Mouse (Mus musculus): ENCODE data around the gene Ntf5. TPM values are rescaled to one million over a fixed set of nuclear protein-coding genes. Genes with fewer than 3 reads are reported as not detected.
"Not testable (repeated sequence)": the region's sequence is repeated elsewhere in the genome, so short reads cannot be mapped to it uniquely, and the experiment has no call there.

Gene Ntf5
- polyA plus RNA-seq, 1 experiment from 2014 or later = 1.2 TPM

DNA sequence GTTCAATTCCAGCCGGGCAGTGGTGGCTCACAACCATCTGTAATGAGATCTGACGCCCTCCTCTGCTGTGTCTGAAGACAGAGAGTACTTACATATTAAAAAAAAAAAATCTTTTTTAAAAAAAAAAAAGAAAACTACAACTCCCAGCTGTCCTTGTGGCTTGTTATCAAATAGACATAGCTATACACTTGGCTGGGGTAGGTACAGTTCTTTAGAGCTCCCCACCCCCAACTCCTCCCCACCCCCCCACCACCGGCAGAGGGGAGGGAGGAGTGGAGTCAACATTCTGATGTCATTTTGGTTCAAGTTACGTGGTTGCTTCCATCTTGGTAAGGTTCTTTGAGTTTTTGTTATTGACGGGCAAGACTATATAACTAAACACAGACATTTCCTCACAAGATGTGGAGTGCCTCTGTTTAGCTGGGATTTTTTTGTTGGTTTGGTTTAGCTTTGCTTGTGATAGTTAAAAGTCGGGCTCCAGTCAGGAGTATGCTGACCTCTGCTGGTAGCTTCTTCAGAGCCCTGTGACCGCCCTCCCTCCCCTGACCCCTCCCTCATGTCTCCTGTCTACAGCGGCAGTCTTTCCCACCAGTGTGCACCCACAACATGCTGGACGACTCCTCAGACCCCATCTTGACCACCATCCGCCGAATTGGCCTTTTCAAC is 34.0 kb downstream of the Ntf5 start:
- Histone ChIP-seq H3K9ac (no peak overlapping the region), H3K27me3 (no peaks in the 10 kb centered on the region), H3K4me1 (no peaks in the 10 kb centered on the region; the same call in 1 of the 2 replicates), H3K27ac (no peak overlapping the region), H3K36me3 (peaks cover 51% of the 10 kb centered on the region), H3K9me3 (replicated peaks) (no peaks in the 10 kb centered on the region), H3K4me3 (no peak overlapping the region), H3K4me2 (replicated peaks) (no peak overlapping the region)
- no peak for ATAC-seq (ENCODE audit: low FRiP score)
- 31% methylated on average over 11 of the region's 11 CpGs for WGBS

DNA sequence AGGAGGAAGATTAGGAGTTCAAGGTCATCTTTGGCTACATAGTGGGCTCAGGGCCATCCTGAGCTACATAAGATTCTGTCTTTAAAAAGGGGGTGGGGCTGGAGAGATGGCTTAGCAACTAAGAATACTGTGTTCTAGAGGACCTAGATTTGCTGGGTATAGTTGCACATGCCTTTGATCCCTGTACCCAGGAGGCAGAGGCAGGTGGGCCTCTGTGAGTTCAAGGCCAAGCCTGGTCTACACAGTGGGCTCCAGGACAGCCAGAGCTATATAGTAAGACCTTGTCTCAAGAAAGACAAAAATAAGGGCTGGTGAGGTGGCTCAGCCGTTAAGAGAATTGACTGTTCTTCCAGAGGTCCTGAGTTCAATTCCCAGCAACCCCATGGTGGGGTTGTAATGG is 36.5 kb downstream of the Ntf5 start:
- ATAC-seq (ENCODE audit: low FRiP score) = no peak
- Histone ChIP-seq H3K27me3 (no peaks in the 10 kb centered on the region), H3K9me3 (replicated peaks) (no peaks in the 10 kb centered on the region), H3K4me3 (no peak overlapping the region), H3K4me1 (no peaks in the 10 kb centered on the region; the same call in 1 of the 2 replicates), H3K36me3 (peaks cover 46% of the 10 kb centered on the region), H3K4me2 (replicated peaks) (no peak overlapping the region), H3K9ac (no peak overlapping the region), H3K27ac (no peak overlapping the region)
- WGBS = 85% methylated on average over 1 of the region's 1 CpGs

DNA sequence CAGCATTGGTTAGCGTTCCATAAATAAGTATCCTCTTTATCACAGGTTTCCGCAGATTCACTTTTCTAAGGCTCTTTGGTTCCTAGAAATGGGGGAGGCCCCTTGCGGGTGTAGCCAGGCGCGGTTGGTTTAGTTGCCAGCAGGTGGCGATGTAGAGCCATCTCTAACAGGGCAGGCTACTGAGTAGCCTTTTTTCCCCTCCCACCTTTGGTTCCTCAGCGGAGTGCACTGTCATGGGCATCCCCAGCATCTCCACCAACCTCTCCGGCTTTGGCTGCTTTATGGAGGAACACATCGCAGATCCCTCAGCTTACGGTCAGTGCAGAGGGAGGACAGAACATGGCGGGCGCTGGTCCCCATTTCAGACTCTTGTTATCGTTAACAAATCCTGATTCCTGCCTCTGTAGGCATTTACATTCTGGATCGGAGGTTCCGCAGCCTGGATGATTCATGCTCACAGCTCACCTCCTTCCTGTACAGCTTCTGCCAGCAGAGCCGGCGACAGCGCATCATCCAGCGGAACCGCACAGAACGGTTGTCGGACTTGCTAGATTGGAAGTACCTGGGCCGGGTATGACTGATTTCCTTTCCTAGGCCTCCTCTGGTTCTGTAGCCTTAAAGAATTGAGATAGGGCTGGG is 38.0 kb downstream of the Ntf5 start:
- no peaks in the 10 kb centered on the region; the same call in 1 of the 2 replicates for H3K4me1 ChIP-seq
- H3K36me3 ChIP-seq = peaks cover 56% of the 10 kb centered on the region
- H3K4me2 ChIP-seq (replicated peaks) = no peak overlapping the region
- H3K27ac ChIP-seq = no peak overlapping the region
- no peaks in the 10 kb centered on the region for H3K27me3 ChIP-seq
- no peak overlapping the region for H3K9ac ChIP-seq
- peak; percentile 68 for ATAC-seq (ENCODE audit: low FRiP score)
- no peak overlapping the region for H3K4me3 ChIP-seq
- H3K9me3 ChIP-seq (replicated peaks) = no peaks in the 10 kb centered on the region
- 55% methylated on average over 23 of the region's 23 CpGs for WGBS

DNA sequence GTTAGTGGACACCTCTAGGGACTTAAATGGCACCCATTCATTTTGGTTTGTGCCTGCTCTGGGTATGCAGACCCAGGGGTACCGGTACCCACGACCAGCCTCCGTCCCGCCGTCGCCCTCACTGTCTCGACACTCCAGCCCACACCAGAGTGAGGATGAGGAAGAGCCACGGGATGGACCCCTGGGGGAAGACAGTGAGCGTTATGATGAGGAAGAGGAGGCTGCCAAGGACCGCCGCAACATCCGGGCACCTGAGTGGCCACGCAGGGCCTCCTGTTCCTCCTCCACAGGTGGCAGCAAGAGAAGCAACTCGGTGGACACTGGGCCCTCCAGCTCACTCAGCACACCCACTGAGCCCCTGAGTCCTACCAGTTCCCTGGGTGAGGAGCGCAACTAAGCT is 41.5 kb downstream of the Ntf5 start:
- Histone ChIP-seq H3K27me3 (no peaks in the 10 kb centered on the region), H3K9me3 (replicated peaks) (no peaks in the 10 kb centered on the region), H3K4me2 (replicated peaks) (no peak overlapping the region), H3K4me3 (no peak overlapping the region), H3K27ac (no peak overlapping the region), H3K4me1 (peaks cover 19% of the 10 kb centered on the region), H3K9ac (no peak overlapping the region), H3K36me3 (peaks cover 58% of the 10 kb centered on the region)
- no peak for ATAC-seq (ENCODE audit: low FRiP score)
- 86% methylated on average over 15 of the region's 15 CpGs for WGBS

DNA sequence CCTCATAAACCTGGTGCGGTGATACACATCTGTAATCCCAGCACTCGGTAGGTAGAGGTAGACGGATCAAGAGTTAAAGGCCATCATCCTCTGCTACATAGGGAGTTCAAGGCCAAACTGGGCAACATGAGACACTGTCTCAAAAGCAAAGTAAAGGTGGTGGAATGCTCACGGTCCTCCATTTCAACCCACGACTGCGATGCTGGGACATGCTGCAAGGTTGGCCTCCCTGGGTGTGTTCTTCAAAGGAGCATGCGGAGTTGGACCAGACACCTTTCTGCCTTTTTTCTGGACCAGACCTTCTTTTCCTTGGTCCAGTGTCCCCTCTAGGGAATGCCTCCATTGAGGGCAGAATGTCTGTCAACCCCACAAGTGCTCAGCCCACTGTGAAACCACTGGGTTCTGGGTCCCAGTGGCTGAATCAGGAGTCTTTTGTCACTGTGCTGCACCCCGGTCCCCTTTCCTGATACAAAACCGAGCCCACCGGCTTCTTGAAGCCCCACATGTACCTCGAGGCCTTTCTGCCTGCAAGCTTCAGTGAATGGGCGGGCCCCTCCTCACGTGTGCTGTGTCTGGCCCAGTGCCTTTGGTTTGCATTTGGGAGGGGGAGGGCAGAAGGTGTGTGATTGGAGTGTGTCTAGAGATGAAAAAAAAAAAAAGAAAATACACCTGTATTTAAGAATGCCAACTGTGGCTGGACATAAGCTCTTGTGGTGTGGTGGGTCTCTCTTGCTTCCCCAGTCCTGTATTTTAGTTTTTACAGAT is 42.6 kb downstream of the Ntf5 start:
- WGBS = 76% methylated on average over 13 of the region's 13 CpGs
- ATAC-seq (ENCODE audit: low FRiP score) = no peak
- no peak overlapping the region for H3K9ac ChIP-seq
- no peaks in the 10 kb centered on the region for H3K27me3 ChIP-seq
- no peak overlapping the region for H3K4me2 ChIP-seq (replicated peaks)
- no peak overlapping the region for H3K4me3 ChIP-seq
- H3K36me3 ChIP-seq = peaks cover 54% of the 10 kb centered on the region
- 0 out of 2 replicates have a peak overlapping the region, but pooled peaks have one; percentile 2 for H3K27ac ChIP-seq
- H3K9me3 ChIP-seq (replicated peaks) = no peaks in the 10 kb centered on the region
- peaks cover 30% of the 10 kb centered on the region for H3K4me1 ChIP-seq

DNA sequence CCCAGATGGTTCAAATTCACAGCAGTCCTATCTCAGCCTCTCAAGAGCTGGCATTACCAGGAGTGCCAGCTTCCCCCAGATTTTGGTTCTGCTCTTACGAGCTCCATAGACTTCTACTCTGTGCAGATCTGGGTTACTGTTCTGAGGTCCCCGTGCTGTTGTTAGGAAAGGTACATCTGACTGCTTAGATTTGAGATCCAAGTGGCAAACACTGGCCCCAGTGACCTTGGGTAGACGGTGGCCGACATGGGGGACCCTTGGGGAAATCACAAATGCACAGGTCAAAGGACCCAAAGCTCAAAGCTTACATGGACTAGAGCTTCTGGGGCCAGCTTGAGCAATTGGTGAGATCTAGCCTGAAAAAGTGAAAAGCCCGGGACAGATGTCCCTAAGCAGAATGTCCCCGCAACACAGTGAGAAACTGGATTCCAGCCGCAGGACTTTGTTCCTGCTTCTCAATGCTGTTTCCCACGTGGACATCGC is 43.3 kb downstream of the Ntf5 start:
- Histone ChIP-seq H3K4me3 (peak overlapping the region; percentile 77), H3K9me3 (replicated peaks) (no peaks in the 10 kb centered on the region), H3K36me3 (peaks cover 58% of the 10 kb centered on the region), H3K27me3 (no peaks in the 10 kb centered on the region), H3K9ac (peak overlapping the region; percentile 91; the same call in 1 of the 2 replicates), H3K4me2 (replicated peaks) (peak overlapping the region; percentile 85), H3K4me1 (peaks cover 36% of the 10 kb centered on the region), H3K27ac (peak overlapping the region; percentile 6; the same call in 1 of the 2 replicates)
- ATAC-seq (ENCODE audit: low FRiP score) = no peak
- WGBS = 59% methylated on average over 9 of the region's 9 CpGs

DNA sequence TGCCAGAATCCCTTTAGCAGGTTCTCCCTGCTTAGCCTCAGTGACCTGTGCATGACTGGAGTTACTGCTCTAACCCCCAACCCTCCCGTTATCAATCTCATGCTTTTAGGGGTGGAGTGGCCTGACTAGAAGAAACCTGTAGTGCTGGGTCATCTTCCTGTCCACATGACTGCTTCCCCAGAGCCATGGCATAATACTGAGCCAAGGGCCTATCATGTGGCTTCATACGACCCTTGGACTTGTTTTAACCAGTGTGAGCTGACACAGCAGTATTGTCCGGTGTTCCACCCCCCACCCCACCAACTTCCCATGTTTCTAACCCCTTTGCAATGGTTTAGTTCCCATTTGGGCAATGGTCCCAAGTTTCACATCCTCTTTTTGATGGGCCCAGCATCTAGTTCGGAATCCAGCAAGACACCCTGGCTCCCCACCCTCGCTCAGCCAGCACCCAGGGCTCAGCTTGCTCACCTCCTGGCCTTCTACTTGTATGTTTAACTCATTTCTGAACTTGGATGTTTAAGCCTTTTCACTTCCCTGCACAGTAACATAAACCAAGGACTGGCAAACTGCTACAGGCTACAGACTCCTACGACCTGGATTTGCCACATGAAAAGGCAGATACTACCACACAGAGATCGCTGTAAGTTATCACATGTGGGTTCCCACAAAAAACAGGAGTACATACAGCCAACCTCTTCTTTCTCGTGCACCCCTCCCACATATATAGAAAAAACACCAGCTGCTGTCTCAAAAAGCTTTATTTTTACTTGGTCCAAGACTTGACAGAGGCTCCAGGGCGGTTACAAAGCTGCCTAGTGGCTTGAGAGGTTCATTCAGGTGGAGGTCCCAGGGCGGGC is 43.9 kb downstream of the Ntf5 start:
- H3K4me2 ChIP-seq (replicated peaks) = peak overlapping the region; percentile 85
- H3K36me3 ChIP-seq = peaks cover 61% of the 10 kb centered on the region
- H3K9ac ChIP-seq = peak overlapping the region; percentile 91

DNA sequence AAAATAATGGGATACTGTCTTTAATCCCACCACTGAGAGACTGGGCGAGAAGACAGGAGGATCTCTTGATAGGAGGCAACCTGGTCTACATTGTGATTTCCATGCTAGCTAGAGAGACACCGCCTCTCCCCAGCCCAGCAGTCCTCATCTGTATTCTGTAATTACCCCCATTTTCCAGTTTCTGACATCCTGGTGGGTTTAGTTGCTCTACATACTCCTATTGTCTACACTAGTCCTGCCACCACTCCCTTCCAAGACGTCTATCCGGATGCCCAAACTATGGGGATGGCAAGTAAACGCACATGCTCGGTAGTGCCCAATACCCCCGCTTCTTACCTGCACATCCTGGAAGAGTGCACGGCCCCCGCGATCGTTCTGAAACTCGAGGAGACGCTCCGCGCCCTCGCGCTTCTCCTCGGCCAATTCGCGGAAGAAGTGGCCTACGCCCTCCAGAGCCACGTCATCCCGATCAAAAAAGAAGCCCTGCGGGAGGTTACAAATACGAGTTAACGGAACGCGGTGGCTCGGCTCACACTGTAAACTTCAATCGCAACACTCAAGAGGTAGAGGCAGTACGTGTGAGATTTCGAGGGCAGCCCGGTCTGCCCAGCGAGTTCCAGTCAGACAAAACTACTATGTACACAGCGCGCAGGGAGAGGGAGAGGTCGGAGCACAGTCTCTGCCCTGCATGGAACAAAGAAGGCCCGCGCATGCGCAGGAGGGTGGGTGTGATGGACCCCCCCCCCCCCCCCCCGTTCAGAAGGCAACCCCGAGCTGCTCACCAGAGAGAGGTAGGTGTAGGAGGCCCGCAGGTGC is 45.5 kb downstream of the Ntf5 start:
- H3K9me3 ChIP-seq (replicated peaks) = no peaks in the 10 kb centered on the region
- ATAC-seq (ENCODE audit: low FRiP score) = peak; percentile 80
- H3K27ac ChIP-seq = peak overlapping the region; percentile 95
- H3K4me1 ChIP-seq = peaks cover 41% of the 10 kb centered on the region
- H3K27me3 ChIP-seq = no peaks in the 10 kb centered on the region
- peak overlapping the region; percentile 91 for H3K9ac ChIP-seq
- peak overlapping the region; percentile 77 for H3K4me3 ChIP-seq
- peaks cover 68% of the 10 kb centered on the region for H3K36me3 ChIP-seq
- peak overlapping the region; percentile 85 for H3K4me2 ChIP-seq (replicated peaks)
- WGBS = 2% methylated on average over 42 of the region's 43 CpGs

More for the DNA sequence above, 43.9 kb downstream of the Ntf5 start:
- Histone ChIP-seq H3K4me3 (peak overlapping the region; percentile 77), H3K4me1 (peaks cover 41% of the 10 kb centered on the region), H3K27me3 (no peaks in the 10 kb centered on the region), H3K27ac (peak overlapping the region; percentile 95), H3K9me3 (replicated peaks) (no peaks in the 10 kb centered on the region)
- WGBS = 72% methylated on average over 10 of the region's 10 CpGs
- no peak for ATAC-seq (ENCODE audit: low FRiP score)

DNA sequence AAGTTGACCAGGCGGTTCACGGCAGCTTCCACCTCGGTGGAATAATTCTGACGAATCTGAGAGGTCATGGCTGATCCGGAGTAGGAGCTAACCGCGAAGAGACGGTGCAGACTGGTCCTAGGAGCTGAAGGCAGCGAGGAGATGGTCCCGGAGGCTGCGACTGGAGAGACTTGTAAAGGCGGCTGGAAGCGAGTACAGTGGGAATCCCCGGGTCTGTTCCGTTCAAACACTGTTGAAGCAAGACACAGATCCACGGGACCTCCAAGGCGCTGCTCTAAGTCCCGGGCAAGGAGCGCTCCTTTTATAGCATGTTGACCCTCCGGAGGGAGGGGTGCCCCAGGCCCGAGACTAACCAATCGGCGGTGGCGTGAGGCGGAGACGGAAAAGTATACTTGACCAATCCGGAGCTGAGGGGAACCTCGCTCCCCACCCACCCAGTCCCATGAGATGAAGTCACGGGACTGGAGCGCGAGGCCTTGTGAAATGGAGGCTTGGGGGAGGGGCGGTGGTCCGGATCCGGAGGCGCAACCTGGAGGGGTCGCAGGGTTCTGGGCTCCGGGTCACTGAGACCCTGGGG is 46.2 kb downstream of the Ntf5 start, which contains the start of gene Ftl1:
Ftl1 (minus strand) TSS at position 321 of the 577 bp plus-strand sequence.
- H3K9me3 ChIP-seq (replicated peaks); H3K27me3 ChIP-seq: not testable (repeated sequence)
- Histone ChIP-seq H3K27ac (peak within 1 kb of the TSS; percentile 95), H3K4me3 (peak within 1 kb of the TSS; percentile 77), H3K4me2 (replicated peaks) (peak within 1 kb of the TSS; percentile 85), H3K9ac (peak within 1 kb of the TSS; percentile 91), H3K36me3 (peaks cover 66% of the 10 kb centered on the region), H3K4me1 (peaks cover 41% of the 10 kb centered on the region)
- WGBS = under 1% methylated on average over 30 of the region's 37 CpGs
- peak; percentile 97 for ATAC-seq (ENCODE audit: low FRiP score)

DNA sequence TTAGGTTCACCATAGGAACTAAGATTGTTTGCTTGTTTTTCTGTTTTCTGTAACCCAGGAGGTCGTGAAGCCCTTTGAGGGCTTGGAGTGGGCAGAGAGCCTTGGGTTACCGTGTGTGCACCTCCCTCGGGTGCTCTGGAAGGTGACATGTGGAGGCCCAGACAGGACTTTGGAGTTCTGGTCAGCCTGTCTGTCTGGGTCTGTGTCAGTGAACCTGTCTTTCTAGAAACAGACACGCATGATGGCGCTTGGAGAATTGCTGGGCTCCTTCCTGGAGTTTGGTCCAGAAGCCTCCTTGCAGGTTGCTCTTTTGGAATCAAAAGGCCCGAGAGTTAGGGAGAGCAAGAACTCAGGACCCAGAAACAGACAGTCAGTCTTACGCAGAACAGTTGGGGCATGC is 46.9 kb downstream of the Ntf5 start:
- peak overlapping the region; percentile 95 for H3K27ac ChIP-seq
- 77% methylated on average over 7 of the region's 7 CpGs for WGBS
- no peaks in the 10 kb centered on the region for H3K9me3 ChIP-seq (replicated peaks)
- no peaks in the 10 kb centered on the region for H3K27me3 ChIP-seq
- H3K9ac ChIP-seq = peak overlapping the region; percentile 91
- peaks cover 46% of the 10 kb centered on the region for H3K4me1 ChIP-seq
- H3K36me3 ChIP-seq = peaks cover 66% of the 10 kb centered on the region
- peak overlapping the region; percentile 51 for H3K4me2 ChIP-seq (replicated peaks)
- ATAC-seq (ENCODE audit: low FRiP score) = no peak
- peak overlapping the region; percentile 77 for H3K4me3 ChIP-seq

Data from hindbrain, embryonic 12.5 days (tissue).